Comparison of ENCODE assay signal across 8 mouse cellular contexts in genomic region chr13:19619216-19619927, GRCm38 (mm10). TPM values are rescaled to one million over a fixed set of nuclear protein-coding genes. Genes with fewer than 3 reads are reported as not detected.
DNase-seq lines count a peak whose midpoint lies in the region; ATAC-seq and TF ChIP-seq lines count a peak whose summit lies in the region.

Epdr1 (minus strand) TSS chr13:19619927.

- no peaks in the 10 kb centered on the region for H3K27me3 ChIP-seq in forebrain, embryonic 15.5 days

- peak; percentile 86 for DNase-seq in ES-CJ7 (ENCODE audit: low read depth, low spot score)
- DNase-seq in cerebellum, adult 11-12 months = peak; percentile 84
- peak; percentile 37 to 62 for DNase-seq in heart, postnatal 14 days
- peak; percentile 68 to 85 for DNase-seq in layer of hippocampus, adult 18-20 months (ENCODE audit: low spot score in 2 of 2)
- DNase-seq in lung, adult 2 months = peak; percentile 29
- peak; percentile 50 for DNase-seq in ovary, adult 18-20 months (ENCODE audit: low spot score)
- DNase-seq in thymus, postnatal 10 days (ENCODE audit: low spot score in 2 of 2) = peak; percentile 14 to 39

- no peaks in the 10 kb centered on the region for H3K36me3 ChIP-seq in forebrain, embryonic 15.5 days

- H3K4me3 ChIP-seq in forebrain, embryonic 15.5 days = peak within 1 kb of the TSS; percentile 83
- H3K4me3 ChIP-seq in lung, adult 2 months (replicated peaks; ENCODE audit: extremely low read depth, low read depth, low read length) = peak within 1 kb of the TSS; percentile 71

- H3K9me3 ChIP-seq in forebrain, embryonic 15.5 days = no peaks in the 10 kb centered on the region

- H3K4me2 ChIP-seq in forebrain, embryonic 15.5 days (replicated peaks) = peak within 1 kb of the TSS; percentile 87

- peak within 1 kb of the TSS; percentile 96 for H3K9ac ChIP-seq in forebrain, embryonic 15.5 days (replicated peaks)

- ATAC-seq in forebrain, embryonic 15.5 days (replicated peaks) = peak; percentile 88

- no peak for TF ChIP-seq POLR2A in lung, adult 2 months (IDR thresholded peaks at IDR 0.05; ENCODE audit: borderline replicate concordance, extremely low read depth, low read depth, low read length)

- H3K4me1 ChIP-seq in forebrain, embryonic 15.5 days = peaks cover 18% of the 10 kb centered on the region
- peaks cover 4% of the 10 kb centered on the region for H3K4me1 ChIP-seq in lung, adult 2 months (ENCODE audit: control insufficient read depth, insufficient read depth, low read length)

- peak; percentile 53; the same call in 1 of the 2 replicates for TF ChIP-seq CTCF in lung, adult 2 months (IDR thresholded peaks at IDR 0.05; ENCODE audit: insufficient read depth, low read length)

- peak within 1 kb of the TSS; percentile 87 for H3K27ac ChIP-seq in forebrain, embryonic 15.5 days (replicated peaks)

- intact Hi-C loops in heart, postnatal 14 days (cut with DNase I) = no loop called here

- WGBS in forebrain, embryonic 15.5 days = under 1% methylated on average over 46 of the region's 46 CpGs
- WGBS in lung, adult 2 months = under 1% methylated on average over 46 of the region's 46 CpGs

RNA-seq across cellular contexts. Expression of gene Epdr1, which starts in this region (rescaled TPM):
- 24.5 and 25.1 TPM in 2 replicates for polyA plus RNA-seq in forebrain, embryonic 15.5 days (2015; fragmentation: Nextera tagmentation; extraction: Ambion mirVana)
- total RNA-seq in heart, postnatal 14 days (2021) = 10 to 100 TPM; 10.2 to 11.1 TPM
- 100 to 1,000 TPM; 113 to 122 TPM for total RNA-seq in layer of hippocampus, adult 18-20 months (2021)
- polyA plus RNA-seq in lung, adult 2 months (2012; rRNA removed) = 19.6 and 21.6 TPM in 2 replicates

Comparison
In these comparisons a context has a peak if more than half of its experiments do, and no peak if none do; other contexts are left out.
1. Peak in every context shown above with its lines: DNase-seq, ATAC-seq, H3K4me3 ChIP-seq and H3K27ac ChIP-seq.
2. RNA of gene Epdr1 (total RNA-seq): 113 to 122 TPM in layer of hippocampus, adult 18-20 months; 10.2 to 11.1 TPM in heart, postnatal 14 days; every median in the first group is over 4 times any median in the second.
3. DNase-seq: peak in every context shown above with its lines; median percentile 86 in ES-CJ7; 84 in cerebellum, adult 11-12 months; 76 in layer of hippocampus, adult 18-20 months; 50 in ovary, adult 18-20 months; 50 in heart, postnatal 14 days; 29 in lung, adult 2 months; 26 in thymus, postnatal 10 days.